Mouse (Mus musculus): Measurements from ENCODE around the gene Myadml2.

DNA sequence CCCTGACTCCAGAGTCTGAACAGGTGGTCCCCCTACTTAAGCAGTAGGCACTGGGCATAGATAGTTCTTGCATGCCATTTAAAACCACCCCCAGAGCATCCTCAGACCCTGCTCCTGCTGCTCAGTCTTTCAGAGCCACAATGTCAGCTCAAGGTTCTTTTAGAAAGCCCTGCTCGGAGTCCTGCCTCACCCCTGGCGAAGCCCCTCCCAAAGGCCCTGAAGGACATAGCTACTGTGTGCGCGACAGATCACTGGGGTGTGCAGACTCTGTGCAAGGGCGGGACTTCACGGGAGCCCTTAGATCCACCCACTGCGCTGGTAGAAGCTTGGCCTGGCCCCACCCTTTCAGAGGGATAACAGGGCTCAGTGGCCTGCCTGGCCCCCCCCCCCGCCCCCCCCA lies 38.7 kb downstream of the Myadml2 start:
- TF ChIP-seq CTCF (IDR thresholded peaks at IDR 0.05; ENCODE audit: borderline replicate concordance, insufficient read depth, low read length) (no peak), POLR2A (IDR thresholded peaks at IDR 0.05; ENCODE audit: low read depth, low read length) (no peak)
